Mouse (Mus musculus): ENCODE results near the gene Dbx1.

DNA sequence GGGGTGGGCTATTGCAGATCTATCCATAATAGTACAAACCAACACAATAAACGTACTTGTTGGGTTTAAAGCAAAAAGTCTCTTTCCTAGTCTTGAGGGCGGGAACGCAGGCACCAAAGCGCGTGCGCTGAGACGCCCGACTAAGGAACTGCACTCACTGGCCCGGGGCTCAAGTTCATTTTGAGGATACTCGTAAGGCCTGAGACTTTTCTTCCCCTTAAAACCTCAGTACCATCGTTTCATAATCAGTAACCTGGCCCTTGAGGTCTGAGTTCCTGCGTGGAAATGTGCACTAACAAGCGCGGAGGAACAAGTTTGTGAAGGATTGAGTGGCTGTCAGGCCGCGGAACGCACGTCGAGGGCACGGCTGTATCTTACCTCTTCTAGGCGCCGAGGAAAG lies 678 bp downstream of the Dbx1 start:
- TF ChIP-seq EP300 (IDR thresholded peaks at IDR 0.05; ENCODE audit: low read depth) (no peak), CTCF (IDR thresholded peaks at IDR 0.05; ENCODE audit: low read depth) (no peak)

Measured in liver, postnatal 0 days (tissue).